Mouse (Mus musculus) cortical plate, adult 2 months (tissue): ENCODE results near the gene Arhgef38.

ENCODE experiments used
- CTCF ChIP-seq: fragments of 200-500 bp; IDR thresholded peaks from 2 replicates; pipeline ENCODE4 v1.5.1; 2011; ENCODE audit warnings: mild to moderate bottlenecking, control low read depth, low read length; ENCODE audit not compliant: insufficient read depth; ENCODE audit errors: extremely low read depth
- POLR2A ChIP-seq: fragments of 200-500 bp; IDR thresholded peaks from 2 replicates; pipeline ENCODE4 v1.6.1; 2011; ENCODE audit warnings: mild to moderate bottlenecking, low read length, control low read depth; ENCODE audit not compliant: insufficient read depth; ENCODE audit errors: extremely low read depth

GRCm38 (mm10) chr3:133113281-133113680 is 121.5 kb downstream of the Arhgef38 start:
- TF ChIP-seq CTCF (no peak), POLR2A (no peak)
